Mouse (Mus musculus) heart, postnatal 10 days (tissue): Measurements from ENCODE around the gene Gatad2a. TPM values are rescaled to one million over a fixed set of nuclear protein-coding genes. Genes with fewer than 3 reads are reported as not detected.

Source experiments
- DNase-seq, 2 experiments: peaks; one replicate each; pipeline ENCODE4 v3.0.0; 2021
- intact Hi-C: fragments of 180-260 bp; cut with DNase I; formaldehyde crosslinking; loops from one replicate; pipeline ENCODE4 v1.15.1; 2025
- total RNA-seq, 2 experiments: library from RNA; stranded (reverse); gene quantifications; 2 replicates each; pipeline ENCODE4 v1.2.3; 2021

The Gatad2a gene
- total RNA-seq, 2 experiments from 2014 or later: 62.1 to 63.1 TPM

DNA sequence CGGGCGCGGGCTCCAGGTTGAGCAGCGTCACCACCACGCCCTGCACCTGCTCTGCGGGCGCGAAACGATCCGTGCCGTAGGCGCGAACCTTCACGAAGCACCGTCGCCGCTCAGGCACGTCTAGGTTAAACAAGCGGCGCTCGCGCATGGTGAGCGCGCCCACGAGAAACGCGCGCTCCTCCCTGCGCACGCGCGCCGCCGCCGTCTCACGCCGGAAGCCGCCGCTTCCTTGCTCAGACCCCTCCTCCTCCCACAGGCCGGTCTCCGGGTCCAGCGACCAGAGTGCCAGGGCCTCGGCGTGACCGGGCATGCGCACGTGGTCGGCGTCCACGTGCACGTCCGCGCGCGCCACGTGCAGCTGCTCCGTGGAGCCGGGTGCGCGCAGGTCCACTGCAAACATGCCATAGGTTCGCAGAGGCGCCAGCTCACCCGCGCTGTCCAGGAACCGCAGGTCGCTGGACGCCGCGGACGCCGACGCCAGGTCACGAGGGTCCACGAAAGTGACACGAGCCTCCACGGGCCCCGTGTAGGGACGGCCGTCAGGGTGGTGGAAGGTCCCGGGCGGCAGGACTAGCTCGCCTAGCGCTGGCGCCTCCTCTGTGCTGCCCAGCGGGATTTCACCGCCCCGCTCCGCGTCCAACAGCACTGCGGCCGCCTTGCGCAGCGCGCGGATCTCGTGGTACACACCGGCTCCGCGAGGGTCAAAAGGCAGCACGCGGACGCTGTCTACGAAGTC is 114.0 kb downstream of the Gatad2a start:
- intact Hi-C loops: no loop called here
- peak; percentile 68 to 74 for DNase-seq

DNA sequence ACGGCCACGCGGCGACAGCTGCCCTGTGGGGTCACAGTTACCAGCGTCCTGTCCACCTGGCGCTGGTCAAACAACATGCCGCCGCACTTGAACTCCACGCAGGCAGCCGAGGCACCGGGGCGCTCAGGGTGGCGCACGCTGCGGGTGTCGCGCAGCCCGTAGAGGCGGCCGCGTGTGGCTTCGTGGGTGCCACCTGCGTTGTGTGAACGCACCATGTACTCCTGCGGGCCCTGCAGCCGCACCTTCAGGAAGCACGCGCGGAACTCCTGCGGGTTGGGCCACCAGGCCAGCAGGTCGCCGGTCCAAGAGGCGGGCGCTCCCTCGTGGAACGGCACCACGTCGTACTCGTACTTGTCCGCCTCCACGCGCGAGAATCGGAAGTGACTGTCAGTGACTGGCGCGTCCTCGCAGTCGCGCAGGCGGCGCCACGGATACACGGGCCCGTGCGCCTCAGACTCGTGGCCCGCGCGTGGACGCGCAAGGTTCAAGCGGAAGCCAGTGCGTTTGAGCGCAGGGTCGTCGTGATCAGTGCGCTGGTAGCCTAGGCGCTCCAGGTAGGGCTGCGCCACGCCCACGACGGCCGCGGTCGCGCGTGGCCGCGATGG is 114.8 kb downstream of the Gatad2a start:
- DNase-seq: no peak
- intact Hi-C loops: no loop called here

DNA sequence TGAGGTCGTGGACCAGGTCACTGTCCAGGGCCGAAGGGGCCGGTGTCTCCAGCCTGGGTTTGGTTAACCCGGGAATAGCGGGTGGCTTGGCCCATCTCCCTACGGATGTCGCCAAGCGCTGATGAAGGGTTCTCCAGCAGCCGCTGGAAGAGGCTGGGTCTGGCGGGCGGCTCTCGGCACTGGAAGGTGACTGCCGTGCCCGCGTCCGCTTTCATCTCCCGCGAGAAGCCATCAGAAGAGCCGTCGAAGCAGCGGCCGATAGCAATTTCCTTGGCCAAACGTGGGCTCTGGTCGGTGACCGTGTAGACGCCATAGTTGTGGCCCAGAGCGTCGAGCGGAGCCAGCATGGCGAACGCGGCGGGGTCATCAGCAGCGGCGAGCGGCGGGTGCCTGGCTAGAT is 115.3 kb downstream of the Gatad2a start:
- DNase-seq: no peak
- intact Hi-C loops: no loop called here

DNA sequence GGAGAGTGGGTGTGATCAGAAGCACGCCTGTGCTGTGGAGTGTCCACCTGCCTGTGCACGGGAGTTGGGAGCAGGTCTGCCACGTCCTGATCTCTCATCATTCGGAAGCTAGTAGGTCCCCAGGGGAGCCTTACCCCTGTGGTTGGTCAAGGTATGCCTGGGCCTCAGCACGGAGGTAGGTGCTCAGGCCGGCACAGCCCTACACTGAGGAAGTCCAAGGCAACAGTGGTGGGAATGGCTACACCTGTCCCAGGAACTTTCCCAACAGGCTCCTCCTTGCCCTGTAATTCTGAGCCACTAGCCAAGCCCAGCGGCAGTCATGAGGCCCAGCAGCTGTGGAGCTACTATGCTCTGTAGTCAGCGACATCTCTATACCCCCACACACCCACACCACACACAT is 116.5 kb downstream of the Gatad2a start:
- no peak for DNase-seq
- intact Hi-C loops: no loop called here

DNA sequence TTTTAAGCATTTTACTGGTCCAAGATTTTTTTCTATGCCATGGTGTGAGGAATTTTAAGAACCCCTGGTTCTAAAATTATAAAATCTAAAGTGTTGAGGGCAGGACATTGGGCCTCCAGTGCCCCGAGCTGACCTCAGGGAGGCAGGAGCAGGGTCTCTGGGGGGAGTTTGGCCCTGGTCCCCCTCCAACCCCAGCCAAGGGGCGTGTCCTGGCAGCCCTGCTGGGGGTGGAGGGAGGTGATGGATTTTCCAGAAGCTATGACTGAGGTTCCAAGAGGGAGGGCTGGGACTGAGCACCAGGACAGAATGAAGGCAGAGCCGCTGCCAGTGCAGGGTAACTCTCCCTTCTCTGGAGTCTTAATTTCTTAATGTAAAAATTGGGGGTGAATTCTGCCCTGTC is 118.2 kb downstream of the Gatad2a start:
- intact Hi-C loops: no loop called here

DNA sequence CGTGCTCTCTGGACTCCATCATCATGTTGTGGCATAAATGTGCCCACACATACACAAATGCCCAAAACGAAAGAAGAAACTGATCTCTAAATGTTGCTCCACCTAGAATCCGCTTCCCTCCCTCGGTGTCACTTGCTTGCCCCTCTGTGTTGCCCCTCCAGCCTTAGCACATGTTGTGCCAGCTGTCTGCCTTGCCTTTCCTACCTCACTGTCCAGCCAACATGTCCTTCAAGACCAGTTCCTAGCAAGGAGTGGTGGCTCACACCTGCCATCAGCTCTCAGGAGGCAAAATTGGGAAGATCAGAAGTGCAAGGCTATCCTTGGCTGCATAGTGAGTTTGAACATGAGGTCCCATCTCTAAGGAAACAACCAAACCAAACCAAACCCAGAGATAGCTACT is 118.8 kb downstream of the Gatad2a start:
- intact Hi-C loops: no loop called here
- no peak for DNase-seq

More for the DNA sequence above, 118.2 kb downstream of the Gatad2a start:
- no peak for DNase-seq

DNA sequence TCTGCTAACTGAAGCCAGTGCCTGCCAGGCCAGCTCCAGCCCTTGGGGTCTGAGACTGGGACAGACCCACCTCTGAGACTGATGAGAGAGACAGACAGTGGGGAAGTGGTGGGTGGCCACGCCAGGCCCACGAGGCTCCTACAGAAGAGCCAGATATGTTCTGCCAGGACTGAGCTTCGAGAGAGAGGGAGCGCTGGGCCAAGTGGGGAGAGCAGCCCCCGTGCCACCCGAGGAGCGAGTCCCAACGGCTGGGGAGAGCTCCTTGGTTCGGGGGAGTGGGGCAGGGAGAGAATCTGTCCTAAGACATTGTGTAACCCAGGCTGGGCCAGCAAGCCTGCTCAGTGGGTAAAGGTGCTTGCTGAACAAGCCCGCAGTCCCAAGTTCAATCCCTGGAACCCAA is 119.2 kb downstream of the Gatad2a start:
- intact Hi-C loops: no loop called here
- no peak for DNase-seq

DNA sequence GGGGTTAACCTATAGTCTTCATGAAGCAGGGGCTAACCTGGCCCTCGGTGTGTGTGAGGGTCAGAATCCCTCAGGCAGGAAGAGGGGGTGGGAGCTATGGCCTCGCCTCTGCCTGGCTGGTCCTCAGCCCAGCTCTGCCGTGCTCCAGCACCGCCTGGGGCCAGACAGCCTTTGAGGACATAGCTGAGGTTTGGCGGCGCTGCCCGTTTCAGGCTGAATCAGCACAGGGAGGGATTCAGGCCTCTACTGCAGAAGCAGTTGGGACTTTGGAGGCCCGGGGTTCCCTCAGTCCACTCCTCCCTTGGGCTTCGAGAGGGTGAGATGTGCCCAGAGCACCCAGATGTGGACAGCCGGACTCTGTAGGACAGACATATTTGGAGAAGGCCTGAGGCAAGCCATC is 120.1 kb downstream of the Gatad2a start:
- intact Hi-C loops: no loop called here
- DNase-seq: no peak

DNA sequence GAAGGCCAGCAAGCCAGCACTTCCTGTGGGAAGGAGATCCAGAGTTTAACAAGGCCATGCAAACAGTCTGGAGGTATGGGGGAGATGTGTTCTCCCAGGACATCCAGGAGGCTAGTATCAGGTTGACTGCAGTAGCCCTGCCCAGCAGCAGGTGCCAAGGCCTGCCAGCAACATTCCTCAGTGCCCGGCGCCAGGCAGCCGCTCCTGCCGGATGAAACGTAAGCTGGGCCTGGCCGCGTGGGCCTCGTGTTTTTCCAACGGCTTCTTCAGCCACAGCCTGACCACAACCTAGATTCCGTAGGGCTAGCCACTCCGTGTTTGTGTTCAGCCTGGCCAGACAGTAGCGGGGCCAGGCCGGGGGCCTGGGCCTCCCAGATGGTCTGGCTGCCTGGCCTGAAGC is 121.5 kb downstream of the Gatad2a start:
- DNase-seq: no peak
- intact Hi-C loops: loop anchor here (1.0 to 5.0 kb wide), 3 partner anchors 39 to 292 kb away; partner anchors contain the start of gene Zfp868

DNA sequence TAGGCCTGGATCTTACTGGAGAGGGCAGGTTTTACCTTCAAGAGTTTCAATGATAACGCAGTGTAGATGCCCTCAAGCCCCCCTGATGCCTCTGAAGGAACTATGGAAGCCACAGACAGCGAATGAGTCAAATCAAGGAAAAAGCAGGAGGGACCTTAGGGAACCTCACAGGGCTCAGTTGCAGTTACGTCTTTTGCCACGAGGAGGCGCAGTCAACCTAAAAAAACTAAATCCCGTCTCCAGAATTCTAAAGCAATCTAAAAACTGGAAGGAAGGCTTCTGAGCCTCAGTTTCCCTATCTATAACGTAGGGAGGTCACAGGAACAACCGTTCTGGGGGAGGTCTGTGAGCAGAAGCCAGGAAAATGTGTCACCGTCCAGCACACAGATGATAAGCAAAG is 122.0 kb downstream of the Gatad2a start:
- DNase-seq: peak; percentile 69 to 84
- intact Hi-C loops: loop anchor here (1.0 to 5.0 kb wide), 3 partner anchors 39 to 293 kb away; partner anchors contain the start of gene Zfp868

DNA sequence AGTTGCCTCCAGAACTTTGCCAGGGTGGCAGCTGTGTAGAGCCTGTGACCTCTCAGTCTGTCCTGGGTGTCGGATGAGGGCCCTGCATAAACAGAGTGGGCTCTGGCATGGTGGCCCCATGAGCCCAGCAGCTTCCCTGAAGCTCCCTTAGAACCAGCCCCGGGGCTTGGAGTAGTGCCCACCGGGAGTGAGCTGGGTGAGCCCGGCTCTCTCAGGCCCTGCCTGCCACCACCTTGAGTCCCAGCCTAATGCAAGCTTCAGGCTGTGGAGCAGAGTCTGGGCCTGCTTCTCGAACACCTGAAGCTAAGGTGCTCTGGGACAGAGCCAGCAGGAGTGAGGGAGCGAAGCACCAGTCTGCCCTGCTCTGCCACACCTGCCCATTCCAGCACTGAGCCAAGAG is 125.3 kb downstream of the Gatad2a start:
- intact Hi-C loops: loop anchor here (5.0 kb wide), 1 partner anchor 244 kb away; the partner anchor contains the start of gene Zfp868
- no peak for DNase-seq

DNA sequence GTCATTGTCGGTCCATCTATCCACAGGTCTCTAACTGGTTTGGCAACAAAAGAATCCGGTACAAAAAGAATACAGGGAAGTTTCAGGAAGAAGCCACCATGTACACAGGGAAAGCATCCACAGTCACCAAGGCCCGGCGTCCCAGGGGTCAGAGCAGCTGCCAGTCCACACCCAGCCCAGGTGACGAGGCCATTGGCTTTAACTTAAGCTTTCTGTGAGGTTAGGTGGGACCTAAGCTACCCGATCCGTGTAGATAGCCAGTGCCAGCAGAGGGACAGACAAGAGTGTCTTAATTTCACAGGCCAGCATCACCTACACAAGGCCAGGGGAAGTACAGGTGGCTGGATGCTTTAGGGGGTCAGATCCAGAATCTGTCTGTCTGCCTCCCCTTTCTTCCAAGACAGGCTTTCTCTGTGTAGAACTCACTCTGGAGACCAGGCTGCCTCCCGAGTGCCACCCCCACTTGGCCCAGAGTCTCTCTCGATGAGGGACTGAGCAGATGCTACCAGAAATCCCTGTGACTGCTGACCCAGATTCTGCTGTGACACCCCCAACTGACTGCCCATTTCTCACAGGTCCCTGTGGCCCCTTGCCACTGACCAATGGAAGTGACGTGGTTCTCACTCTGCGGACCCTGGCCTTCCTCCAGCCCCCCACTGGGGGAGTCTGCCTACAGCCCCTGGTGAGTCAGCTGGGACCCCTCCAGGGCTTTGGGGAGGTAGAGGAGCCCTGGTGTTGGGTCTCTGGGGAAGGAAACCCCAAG is 126.0 kb downstream of the Gatad2a start:
- no peak for DNase-seq
- intact Hi-C loops: loop anchor here (5.0 kb wide), 1 partner anchor 243 kb away; the partner anchor contains the start of gene Zfp868

DNA sequence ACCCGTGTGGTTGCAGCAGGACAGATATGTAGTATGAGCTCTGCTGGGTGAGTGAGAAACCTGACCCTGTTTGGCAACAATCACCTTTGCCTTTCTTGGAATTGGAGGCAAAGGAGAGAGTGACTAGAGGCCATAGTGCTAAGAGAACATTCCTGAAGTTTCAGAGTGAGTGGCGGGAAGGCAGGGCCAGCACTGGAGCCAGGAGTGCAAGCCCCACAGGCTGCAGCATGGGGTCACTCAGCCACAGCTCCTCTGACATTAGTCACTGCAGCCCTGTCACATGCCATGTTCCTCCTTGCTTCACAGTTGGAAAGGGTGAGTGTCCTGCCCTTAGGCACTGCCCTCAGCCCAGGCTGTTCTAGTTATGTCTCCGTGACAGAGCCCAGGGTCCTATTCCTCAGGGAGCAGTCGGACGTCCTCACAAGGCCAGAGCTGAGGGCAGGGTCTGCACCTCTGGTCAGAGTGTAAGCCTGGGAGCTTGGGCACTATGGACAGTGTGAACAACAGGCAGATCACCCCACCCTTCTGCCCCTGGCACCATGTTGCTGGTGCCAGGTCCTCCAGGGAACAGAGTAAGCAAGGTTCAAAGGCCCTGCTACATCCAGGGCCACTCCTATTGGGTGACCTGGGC is 128.4 kb downstream of the Gatad2a start:
- DNase-seq: peak in 1 of 2 experiments; percentile 20
- intact Hi-C loops: no loop called here

DNA sequence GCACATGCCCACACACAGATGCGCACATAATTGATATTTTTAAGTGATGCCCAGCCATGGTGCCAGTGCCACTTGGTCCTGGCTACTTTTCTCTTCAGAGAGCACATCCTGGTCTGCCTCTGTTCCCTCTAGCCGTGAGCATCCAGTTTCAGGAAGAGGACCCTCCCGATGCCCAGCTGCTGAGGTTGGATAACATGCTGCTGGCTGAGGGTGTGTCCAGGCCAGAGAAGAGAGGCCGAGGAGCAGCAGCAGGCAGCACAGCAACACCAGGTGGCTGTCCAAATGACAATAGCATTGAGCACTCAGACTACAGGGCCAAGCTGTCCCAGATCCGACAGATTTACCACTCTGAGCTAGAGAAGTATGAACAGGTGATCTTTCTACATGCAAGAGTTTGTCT is 132.0 kb downstream of the Gatad2a start:
- intact Hi-C loops: no loop called here
- no peak for DNase-seq

DNA sequence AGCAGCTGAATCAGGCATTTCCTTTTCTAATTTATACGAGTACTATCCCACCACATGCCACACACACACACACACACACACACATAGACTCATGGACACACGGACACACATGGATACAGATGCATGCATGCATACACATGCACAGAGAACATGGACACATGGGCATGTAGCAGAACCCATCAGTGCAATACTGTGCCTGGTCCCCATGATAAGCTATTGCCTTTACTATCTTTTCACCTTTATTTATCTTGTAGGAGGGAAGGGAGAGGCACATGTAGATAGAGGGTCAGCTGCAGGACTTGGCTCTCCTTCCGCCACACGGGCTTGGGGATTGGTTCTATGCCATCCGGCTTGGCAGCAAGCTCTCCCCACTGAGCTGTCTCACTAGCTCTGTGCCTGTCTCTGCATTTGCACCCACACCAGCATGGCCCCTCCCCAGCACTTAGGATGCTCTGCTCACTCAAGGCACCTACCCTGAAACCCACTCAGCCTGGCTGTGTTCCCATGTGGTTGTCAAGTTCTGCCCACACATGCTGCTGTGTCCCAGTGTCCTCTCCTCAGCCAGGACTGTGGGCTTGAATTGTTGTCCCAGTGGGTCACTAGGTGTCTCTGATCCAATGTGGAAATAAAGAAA is 132.7 kb downstream of the Gatad2a start:
- intact Hi-C loops: loop anchor here (2.0 kb wide), 1 partner anchor 27 kb away; no protein-coding TSS in a partner anchor
- DNase-seq: no peak

DNA sequence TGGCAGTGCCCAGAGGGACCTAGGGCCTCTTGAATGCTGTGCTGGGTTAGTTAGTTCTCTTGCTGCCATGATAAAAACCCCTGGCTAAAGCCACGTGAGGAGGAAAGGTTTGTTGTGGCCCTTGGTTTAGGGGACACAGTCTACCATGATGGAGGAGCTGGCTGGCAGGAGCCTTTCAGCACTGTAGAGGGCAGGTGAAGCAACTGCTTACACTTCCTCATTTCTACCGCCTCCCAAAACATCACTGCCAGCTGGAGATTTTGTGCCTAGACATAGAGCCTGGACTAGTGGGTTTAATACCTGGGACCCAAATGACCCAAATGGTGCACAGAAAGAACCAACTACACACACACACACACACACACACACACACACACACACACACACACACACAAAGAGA is 134.9 kb downstream of the Gatad2a start:
- no peak for DNase-seq
- intact Hi-C loops: no loop called here

DNA sequence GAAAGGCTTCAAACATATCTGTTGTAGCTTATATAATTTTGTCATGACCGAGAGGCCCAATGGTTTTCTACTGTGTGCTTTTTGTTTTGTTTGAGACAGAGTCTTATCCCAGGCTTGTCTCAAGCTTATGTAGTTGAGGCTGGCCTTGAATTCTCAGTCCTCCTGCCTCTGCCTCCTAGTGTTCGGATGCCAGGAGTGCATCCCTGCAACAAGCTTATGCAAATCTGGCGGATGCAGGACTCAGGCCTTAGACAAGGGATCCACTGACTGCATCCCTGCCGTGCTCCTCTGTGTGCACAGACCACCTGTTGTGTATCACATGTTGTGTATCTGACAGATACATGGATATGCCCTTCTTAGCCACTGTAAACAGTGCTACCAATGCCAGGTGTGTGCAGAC is 135.4 kb downstream of the Gatad2a start:
- intact Hi-C loops: no loop called here
- DNase-seq: no peak
